Mouse (Mus musculus) thymus, adult 2 months (tissue): ENCODE measurements around the gene Hexim2. TPM values are rescaled to one million over a fixed set of nuclear protein-coding genes. Genes with fewer than 3 reads are reported as not detected.
A peak's percentile ranks its signal among the peaks of the same experiment; 100 is the strongest.

ENCODE experiments used
- DNase-seq: peaks from one replicate; pipeline ENCODE4 v3.0.0; 2021
- H3K27ac ChIP-seq: fragments of 200-500 bp; 2 replicates; pipeline ENCODE4 v1.5.1; 2012; ENCODE audit warnings: low read length, control low read depth; ENCODE audit not compliant: control insufficient read depth, insufficient read depth
- H3K27me3 ChIP-seq: fragments of 200-500 bp; 2 replicates; pipeline ENCODE4 v1.6.1; 2012; ENCODE audit warnings: mild to moderate bottlenecking, low read length, moderate library complexity, mixed read lengths; ENCODE audit not compliant: control insufficient read depth, insufficient read depth
- H3K36me3 ChIP-seq: fragments of 200-500 bp; 2 replicates; pipeline ENCODE4 v1.6.1; 2012; ENCODE audit warnings: mild to moderate bottlenecking, low read length, moderate library complexity; ENCODE audit not compliant: control insufficient read depth, insufficient read depth
- H3K4me1 ChIP-seq: fragments of 200-500 bp; replicated peaks from 2 replicates; pipeline ENCODE4 v1.6.1; 2012; ENCODE audit warnings: low read length; ENCODE audit not compliant: control insufficient read depth, insufficient read depth
- H3K4me3 ChIP-seq: fragments of 200-500 bp; 2 replicates; pipeline ENCODE4 v1.5.1; 2012; ENCODE audit warnings: mild to moderate bottlenecking, low read length, control low read depth, moderate library complexity; ENCODE audit not compliant: control insufficient read depth, insufficient read depth
- CTCF ChIP-seq: fragments of 200-500 bp; IDR thresholded peaks from 2 replicates; pipeline ENCODE4 v1.5.1; 2012; ENCODE audit warnings: mild to moderate bottlenecking, control low read depth, low read length, moderate library complexity, borderline replicate concordance; ENCODE audit not compliant: control insufficient read depth, poor library complexity, insufficient read depth; ENCODE audit errors: extremely low read depth
- POLR2A ChIP-seq: fragments of 200-500 bp; IDR thresholded peaks from 2 replicates; pipeline ENCODE4 v1.6.1; 2012; ENCODE audit warnings: mild to moderate bottlenecking, low read length, control low read depth, moderate library complexity; ENCODE audit not compliant: control insufficient read depth, poor library complexity, insufficient read depth; ENCODE audit errors: extremely low read depth
- WGBS: fragments of 180-500 bp; shearing (Covaris S2); methylation state at CpG from one replicate; pipeline ENCODE4 v1.1.7; 2018; 5-methylcytosine and 5-hydroxymethylcytosine counted together
- polyA plus RNA-seq: library from polyadenylated mRNA; depleted of rRNA; stranded (reverse); fragments of >200 nt; gene quantifications from 2 replicates; pipeline ENCODE4 v1.2.3, GENCODE M21; 2012; rRNA removed

Hexim2 gene
- polyA plus RNA-seq, result 4.9 and 6.9 TPM in 2 replicates

GRCm38 (mm10) chr11:103131701-103132575 lies at the start of gene Hexim2:
TSS of gene Hexim2 (plus strand) at chr11:103132429.
- WGBS, result under 1% methylated on average over 39 of the region's 39 CpGs
- Histone ChIP-seq H3K27me3 (no peaks in the 10 kb centered on the region), H3K27ac (peak within 1 kb of the TSS; percentile 59), H3K4me1 (peaks cover 13% of the 10 kb centered on the region), H3K36me3 (no peaks in the 10 kb centered on the region), H3K4me3 (peak within 1 kb of the TSS; percentile 87)
- peak; percentile 62 for DNase-seq
- TF ChIP-seq POLR2A, result peak; percentile 28; the same call in 1 of the 2 replicates
- TF ChIP-seq CTCF, result no peak

- Histone ChIP-seq H3K27me3 (no peaks in the 10 kb centered on the region), H3K27ac (no peak overlapping the region), H3K4me1 (no peaks in the 10 kb centered on the region), H3K36me3 (no peaks in the 10 kb centered on the region), H3K4me3 (no peak overlapping the region)
- 76% methylated on average over 7 of the region's 7 CpGs for WGBS
- DNase-seq, result no peak
- no peak for TF ChIP-seq CTCF
- TF ChIP-seq POLR2A, result no peak
Measured at GRCm38 (mm10) chr11:103093306-103093705, 38.9 kb upstream of the Hexim2 start.

DNA sequence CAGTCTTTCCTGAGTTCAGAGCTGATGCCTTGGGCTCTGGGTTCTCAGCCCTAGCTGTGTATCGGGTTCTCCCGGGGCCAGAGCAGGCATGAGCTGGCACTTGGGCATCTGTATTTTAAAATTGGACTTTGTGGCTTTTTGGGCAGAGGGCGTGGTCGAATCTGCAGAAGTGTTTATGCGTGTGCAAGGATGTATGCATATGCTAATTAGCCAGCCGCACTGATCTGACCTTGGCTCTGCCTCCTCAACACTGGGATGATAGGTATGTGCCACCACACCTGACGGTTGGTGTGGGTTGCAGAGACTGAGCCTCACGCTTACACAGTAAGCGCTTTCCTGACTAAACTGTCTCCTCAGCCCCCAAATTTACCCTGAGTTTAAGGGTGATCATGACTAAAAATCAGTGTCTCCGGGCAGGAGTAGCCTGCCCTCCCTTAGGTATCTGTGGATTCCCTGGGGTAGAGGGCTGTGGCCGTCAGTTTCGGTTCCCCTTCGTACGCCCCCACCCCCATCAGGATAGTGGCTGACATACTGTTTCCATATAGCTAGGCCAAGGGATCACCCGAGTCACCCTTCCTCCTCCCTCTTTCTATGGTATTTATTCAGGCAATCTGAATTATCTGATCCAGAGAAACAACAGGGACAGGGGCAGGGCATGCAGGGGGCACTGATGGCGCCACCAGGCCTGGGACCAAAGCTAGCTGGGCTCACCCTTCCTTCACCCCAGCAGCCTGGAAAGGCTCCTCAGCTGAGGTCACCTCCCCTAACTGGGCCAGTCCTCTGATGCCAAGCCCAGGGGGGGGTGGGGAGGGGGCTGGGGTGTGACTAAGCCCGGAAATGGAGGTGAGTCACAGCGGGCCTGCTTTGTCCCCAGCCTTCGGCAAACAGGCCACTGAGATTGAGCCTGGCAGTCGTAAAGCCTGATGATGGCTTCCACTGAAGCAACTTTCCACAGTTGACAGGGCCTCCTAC lies 38.1 kb upstream of the Hexim2 start:
- no peak for TF ChIP-seq POLR2A
- no peak for TF ChIP-seq CTCF
- no peaks in the 10 kb centered on the region for H3K27me3 ChIP-seq
- no peak overlapping the region for H3K4me3 ChIP-seq
- no peaks in the 10 kb centered on the region for H3K4me1 ChIP-seq
- H3K36me3 ChIP-seq, result no peaks in the 10 kb centered on the region
- no peak for DNase-seq
- H3K27ac ChIP-seq, result no peak overlapping the region
- WGBS, result 63% methylated on average over 20 of the region's 20 CpGs

DNA sequence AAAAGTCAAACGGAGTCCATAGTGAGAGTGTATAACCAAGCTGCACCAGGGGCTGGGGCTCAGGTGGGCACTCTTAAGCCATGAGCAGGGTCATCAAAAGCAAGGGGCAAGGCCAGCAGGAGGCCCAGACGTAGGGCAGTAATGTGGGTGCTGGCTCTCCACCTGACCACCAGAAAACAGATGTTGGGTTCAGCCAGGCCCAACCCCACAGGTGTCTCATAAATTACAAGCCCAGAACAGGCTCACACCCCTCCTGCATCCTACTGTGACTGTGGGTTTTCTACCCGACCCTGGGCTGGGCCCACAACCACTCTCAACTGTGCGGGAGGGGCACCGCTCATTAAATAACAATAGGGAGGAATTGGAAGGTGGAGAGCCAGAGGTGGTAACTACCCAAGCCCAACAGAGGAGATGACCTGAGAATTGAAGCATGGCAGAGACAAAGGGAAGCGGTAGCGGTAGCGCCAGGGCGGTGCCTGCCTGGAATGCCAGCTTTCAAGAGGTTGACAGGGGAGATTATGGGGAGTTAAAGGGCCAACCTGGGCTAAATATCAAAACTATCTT lies 37.0 kb upstream of the Hexim2 start:
- H3K4me1 ChIP-seq, result no peaks in the 10 kb centered on the region
- no peak overlapping the region for H3K4me3 ChIP-seq
- TF ChIP-seq CTCF, result no peak
- TF ChIP-seq POLR2A, result no peak
- no peaks in the 10 kb centered on the region for H3K27me3 ChIP-seq
- no peaks in the 10 kb centered on the region for H3K36me3 ChIP-seq
- no peak overlapping the region for H3K27ac ChIP-seq
- WGBS, result 81% methylated on average over 9 of the region's 9 CpGs
- DNase-seq, result no peak

DNA sequence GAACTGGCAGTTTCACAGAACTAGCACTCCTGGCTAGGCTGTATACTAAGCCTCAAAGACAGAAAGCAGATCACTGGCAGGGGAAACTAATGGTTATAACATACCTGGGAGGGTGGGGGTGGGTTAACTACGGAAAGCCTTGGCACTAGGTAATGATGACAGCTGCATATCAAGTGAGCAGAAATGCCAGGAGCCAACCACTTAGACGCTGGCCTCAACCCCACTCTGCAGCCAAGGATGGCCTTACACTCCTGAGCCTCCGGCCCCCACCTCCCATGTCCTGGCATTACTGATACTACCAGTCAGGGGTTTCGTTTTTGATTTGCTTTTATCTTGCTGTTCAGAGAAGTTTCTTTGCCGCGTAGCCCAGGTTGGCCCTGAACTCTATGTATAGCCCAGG lies 36.4 kb upstream of the Hexim2 start:
- WGBS, result 94% methylated on average over 6 of the region's 6 CpGs
- Histone ChIP-seq H3K4me3 (no peak overlapping the region), H3K4me1 (no peaks in the 10 kb centered on the region), H3K27me3 (no peaks in the 10 kb centered on the region), H3K27ac (no peak overlapping the region), H3K36me3 (no peaks in the 10 kb centered on the region)
- no peak for TF ChIP-seq POLR2A
- no peak for TF ChIP-seq CTCF
- DNase-seq, result no peak

- no peak for TF ChIP-seq CTCF
- TF ChIP-seq POLR2A, result no peak
- WGBS, result 87% methylated on average over 22 of the region's 22 CpGs
- no peaks in the 10 kb centered on the region for H3K36me3 ChIP-seq
- H3K4me3 ChIP-seq, result no peak overlapping the region
- peaks cover 13% of the 10 kb centered on the region for H3K4me1 ChIP-seq
- H3K27ac ChIP-seq, result no peak overlapping the region
- no peak for DNase-seq
- peaks cover 5% of the 10 kb centered on the region; the same call in 1 of the 2 replicates for H3K27me3 ChIP-seq
Measured at GRCm38 (mm10) chr11:103096979-103097894, 35.0 kb upstream of the Hexim2 start.
